Mouse (Mus musculus) lung, adult 18-20 months (tissue): ENCODE data around the gene Lyrm7.

Experiments used
- DNase-seq, 2 experiments: peaks; one replicate each; pipeline ENCODE4 v3.0.0; 2022; ENCODE audit warnings: mixed read lengths in 2 of 2

Gene Lyrm7

GRCm38 (mm10) chr11:54860256-54861038 lies at the start of gene Lyrm7:
Gene Lyrm7 (minus strand): TSS chr11:54860916.
- peak; percentile 98 to 99 for DNase-seq

GRCm38 (mm10) chr11:54910081-54910665 lies 49.5 kb upstream of the Lyrm7 start:
- DNase-seq: no peak

- no peak for DNase-seq
These were observed 48.6 kb upstream of the Lyrm7 start for GRCm38 (mm10) chr11:54909273-54909672.

GRCm38 (mm10) chr11:54907259-54907658 lies 46.5 kb upstream of the Lyrm7 start:
- no peak for DNase-seq

- DNase-seq: no peak
These were observed 45.8 kb upstream of the Lyrm7 start for GRCm38 (mm10) chr11:54906466-54906865.

GRCm38 (mm10) chr11:54905931-54906330 lies 45.2 kb upstream of the Lyrm7 start:
- no peak for DNase-seq

GRCm38 (mm10) chr11:54905086-54905485 lies 44.4 kb upstream of the Lyrm7 start:
- DNase-seq: no peak

- peak; percentile 52 to 66 for DNase-seq
These were observed 43.4 kb upstream of the Lyrm7 start for GRCm38 (mm10) chr11:54903940-54904706.

GRCm38 (mm10) chr11:54903339-54903738 lies 42.6 kb upstream of the Lyrm7 start:
- no peak for DNase-seq

GRCm38 (mm10) chr11:54902333-54903323 lies 41.9 kb upstream of the Lyrm7 start, which contains the start of gene Gpx3:
Gene Gpx3 (plus strand): TSS chr11:54902453.
- peak; percentile 82 to 87 for DNase-seq

- DNase-seq: no peak
These were observed 38.9 kb upstream of the Lyrm7 start for GRCm38 (mm10) chr11:54899657-54900056.

GRCm38 (mm10) chr11:54897470-54897869 lies 36.8 kb upstream of the Lyrm7 start:
- peak; percentile 31 to 53 for DNase-seq

GRCm38 (mm10) chr11:54896646-54897045 lies 35.9 kb upstream of the Lyrm7 start:
- DNase-seq: peak in 1 of 2 experiments; percentile 48

- DNase-seq: no peak
These were observed 33.9 kb upstream of the Lyrm7 start for GRCm38 (mm10) chr11:54894589-54894988.

GRCm38 (mm10) chr11:54892091-54892490 lies 31.4 kb upstream of the Lyrm7 start:
- DNase-seq: no peak

GRCm38 (mm10) chr11:54891341-54891740 lies 30.6 kb upstream of the Lyrm7 start:
- DNase-seq: no peak

GRCm38 (mm10) chr11:54887927-54888326 lies 27.2 kb upstream of the Lyrm7 start:
- DNase-seq: peak in 1 of 2 experiments; percentile 49

GRCm38 (mm10) chr11:54885406-54885805 lies 24.7 kb upstream of the Lyrm7 start:
- peak in 1 of 2 experiments; percentile 44 for DNase-seq

GRCm38 (mm10) chr11:54884937-54885336 lies 24.2 kb upstream of the Lyrm7 start:
- DNase-seq: peak; percentile 86 to 90

GRCm38 (mm10) chr11:54884197-54884828 lies 23.6 kb upstream of the Lyrm7 start:
- no peak for DNase-seq

GRCm38 (mm10) chr11:54882671-54883070 lies 22.0 kb upstream of the Lyrm7 start:
- DNase-seq: peak; percentile 66 to 80

GRCm38 (mm10) chr11:54881051-54881474 lies 20.3 kb upstream of the Lyrm7 start:
- peak in 1 of 2 experiments; percentile 36 for DNase-seq
